Mouse (Mus musculus) liver, embryonic 14.5 days (tissue): ENCODE measurements around the gene Gse1. TPM values are rescaled to one million over a fixed set of nuclear protein-coding genes. Genes with fewer than 3 reads are reported as not detected.

Source experiments
- ATAC-seq: fragments of 200-750 bp; cut with Nextera tagmentation; 2 replicates; pipeline ENCODE4 v1.8.0; 2017; ENCODE audit warnings: moderate number of reproducible peaks, mild to moderate bottlenecking, moderate library complexity; ENCODE audit not compliant: insufficient read depth
- DNase-seq, 3 experiments: peaks; one replicate each; pipeline ENCODE4 v3.0.0-alpha.2; 2012 to 2013; ENCODE audit warnings: low read depth in 3 of 3, low spot score in 3 of 3
- H3K27ac ChIP-seq: fragments of 300-500 bp; sonication (generic); 2 replicates; pipeline ENCODE4 v1.5.1; 2014; ENCODE audit warnings: moderate library complexity, mild to moderate bottlenecking, control low read depth, inconsistent platforms
- H3K27me3 ChIP-seq: fragments of 300-500 bp; sonication (generic); 2 replicates; pipeline ENCODE4 v1.6.1; 2014; ENCODE audit warnings: mild to moderate bottlenecking, low read length, moderate library complexity; ENCODE audit not compliant: control insufficient read depth, insufficient read depth
- H3K36me3 ChIP-seq: fragments of 300-500 bp; sonication (generic); replicated peaks from 2 replicates; pipeline ENCODE4 v1.6.1; 2014; ENCODE audit warnings: low read depth; ENCODE audit not compliant: control insufficient read depth, insufficient read depth
- H3K4me1 ChIP-seq, 2 experiments: fragments of 200-500 bp in 1 of 2; fragments of 300-500 bp in 1 of 2; sonication (generic) in 1 of 2; replicated peaks; 2 replicates each; pipeline ENCODE4 v1.6.1; 2012 to 2014; ENCODE audit warnings: antibody characterized with exemption in 1 of 2, inconsistent platforms in 1 of 2, low read length in 1 of 2; ENCODE audit not compliant: control insufficient read depth in 2 of 2, insufficient read depth in 2 of 2
- H3K4me2 ChIP-seq: fragments of 300-500 bp; sonication (generic); 2 replicates; pipeline ENCODE4 v1.6.1; 2014; ENCODE audit warnings: low read depth, mild to moderate bottlenecking, control low read depth, moderate library complexity
- H3K4me3 ChIP-seq, 2 experiments: fragments of 200-500 bp in 1 of 2; fragments of 300-500 bp in 1 of 2; sonication (generic) in 1 of 2; 2 replicates each; pipeline ENCODE4 v1.5.1; 2012 to 2014; ENCODE audit warnings: low read depth in 2 of 2, low read length in 2 of 2, mild to moderate bottlenecking in 2 of 2, control low read depth in 1 of 2, inconsistent platforms in 1 of 2, moderate library complexity in 1 of 2; ENCODE audit not compliant: insufficient read depth in 1 of 2
- H3K9ac ChIP-seq: fragments of 300-500 bp; sonication (generic); replicated peaks from 2 replicates; pipeline ENCODE4 v1.6.1; 2014; ENCODE audit warnings: mild to moderate bottlenecking, control low read depth, moderate library complexity
- H3K9me3 ChIP-seq: fragments of 300-500 bp; sonication (generic); 2 replicates; pipeline ENCODE4 v1.6.1; 2016; ENCODE audit warnings: low read length, mixed read lengths; ENCODE audit not compliant: control insufficient read depth
- CTCF ChIP-seq: IDR thresholded peaks from 2 replicates; pipeline ENCODE4 v1.5.1; 2016; ENCODE audit warnings: antibody characterized with exemption, low read depth, control low read depth
- EP300 ChIP-seq: IDR thresholded peaks from 2 replicates; pipeline ENCODE4 v1.6.1; 2016; ENCODE audit warnings: antibody characterized with exemption, low read depth
- WGBS: fragments of 180-500 bp; shearing (Covaris S2); extraction: QIAGEN DNeasy Blood & Tissue Kit; methylation state at CpG from one replicate; pipeline ENCODE4 v1.1.7; 2014; ENCODE audit not compliant: insufficient replicate concordance; 5-methylcytosine and 5-hydroxymethylcytosine counted together
- polyA plus RNA-seq, 2 experiments: library from polyadenylated mRNA; depleted of rRNA in 1 of 2; stranded (reverse) in 1 of 2; unstranded in 1 of 2; fragments of >200 nt; fragmentation: Nextera tagmentation in 1 of 2; extraction: Ambion mirVana in 1 of 2; gene quantifications; 2 replicates each; pipeline versions ENCODE4 v1.2.1 to v1.2.3; 2012 to 2014

The Gse1 gene
- polyA plus RNA-seq, 2 experiments: 11.4 to 14.9 TPM

DNA sequence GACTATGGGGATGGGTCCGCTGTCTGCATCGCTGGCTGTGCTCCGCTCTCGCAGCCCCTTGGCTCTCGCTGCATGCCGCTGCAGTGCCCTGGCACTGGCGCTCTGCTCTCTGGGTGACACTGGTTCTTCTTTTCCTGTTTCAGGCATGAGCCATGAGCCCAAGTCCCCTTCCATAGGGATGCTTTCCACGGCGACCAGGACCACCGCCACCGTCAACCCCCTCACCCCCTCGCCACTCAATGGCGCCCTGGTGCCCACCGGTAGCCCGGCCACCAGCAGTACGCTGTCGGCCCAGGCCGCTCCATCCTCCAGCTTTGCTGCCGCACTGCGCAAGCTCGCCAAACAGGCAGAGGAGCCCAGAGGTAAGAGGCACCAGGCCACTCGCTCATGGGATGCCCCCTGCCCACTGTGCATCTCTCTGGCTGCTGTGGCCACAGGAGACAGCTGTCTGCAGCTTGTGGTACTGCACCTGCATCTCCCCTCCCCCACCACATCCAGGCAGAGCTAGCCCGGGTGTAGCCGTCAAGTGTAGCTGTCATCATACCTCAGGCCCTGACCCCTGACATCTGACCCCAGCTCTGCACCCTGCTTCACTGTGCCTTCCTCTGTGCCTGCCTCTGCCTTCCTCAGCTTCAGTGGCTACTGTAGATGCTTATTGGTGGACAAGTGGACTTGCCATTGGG lies 325.3 kb downstream of the Gse1 start:
- WGBS: 86% methylated on average over 24 of the region's 24 CpGs
- Histone ChIP-seq H3K4me1 (peaks cover 4 to 8% of the 10 kb centered on the region in 2 experiments; a peak in 3 of 4 replicates), H3K36me3 (peaks cover 35% of the 10 kb centered on the region), H3K27ac (no peak overlapping the region), H3K9me3 (no peaks in the 10 kb centered on the region), H3K4me3 (no peak overlapping the region), H3K4me2 (no peak overlapping the region), H3K9ac (no peak overlapping the region), H3K27me3 (no peaks in the 10 kb centered on the region)
- no peak for TF ChIP-seq EP300
- peak; percentile 36; the same call in 1 of the 2 replicates for TF ChIP-seq CTCF
- no peak for DNase-seq
- no peak for ATAC-seq

DNA sequence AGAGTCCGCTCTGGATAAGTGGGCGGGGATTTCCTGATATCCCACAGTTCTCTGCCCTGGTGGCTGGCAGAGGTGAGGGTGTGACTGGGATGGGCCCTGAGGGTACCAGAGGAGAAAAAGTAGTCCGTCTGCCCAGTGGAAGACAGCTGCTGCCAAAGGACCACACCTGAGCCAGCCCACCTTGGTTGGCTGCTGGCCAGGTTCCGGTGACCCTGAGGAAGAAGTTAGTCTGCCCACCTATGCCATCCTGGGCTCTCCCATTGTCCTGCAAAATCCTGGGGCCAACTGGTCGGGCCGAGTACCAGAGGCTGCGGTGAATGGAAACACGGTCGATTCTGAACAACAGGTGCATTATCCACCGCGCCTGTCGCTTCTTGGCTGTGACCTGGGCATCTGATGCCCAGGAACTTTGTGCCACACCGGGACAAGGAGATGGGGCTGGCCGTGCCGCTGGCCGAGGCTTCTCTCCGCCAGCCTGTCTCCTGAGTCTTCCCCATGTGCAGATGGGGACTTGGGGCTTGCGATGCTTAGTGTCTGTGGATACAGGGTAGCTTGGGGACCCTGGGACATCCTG lies 326.3 kb downstream of the Gse1 start:
- H3K27ac ChIP-seq: no peak overlapping the region
- no peaks in the 10 kb centered on the region for H3K27me3 ChIP-seq
- WGBS: 89% methylated on average over 18 of the region's 18 CpGs
- no peaks in the 10 kb centered on the region for H3K9me3 ChIP-seq
- no peak for TF ChIP-seq EP300
- TF ChIP-seq CTCF: no peak
- H3K36me3 ChIP-seq: peaks cover 44% of the 10 kb centered on the region
- H3K9ac ChIP-seq: no peak overlapping the region
- H3K4me2 ChIP-seq: no peak overlapping the region
- H3K4me3 ChIP-seq: no peak overlapping the region
- peaks cover 4 to 8% of the 10 kb centered on the region in 2 experiments; a peak in 3 of 4 replicates for H3K4me1 ChIP-seq
- ATAC-seq: no peak
- DNase-seq: no peak

DNA sequence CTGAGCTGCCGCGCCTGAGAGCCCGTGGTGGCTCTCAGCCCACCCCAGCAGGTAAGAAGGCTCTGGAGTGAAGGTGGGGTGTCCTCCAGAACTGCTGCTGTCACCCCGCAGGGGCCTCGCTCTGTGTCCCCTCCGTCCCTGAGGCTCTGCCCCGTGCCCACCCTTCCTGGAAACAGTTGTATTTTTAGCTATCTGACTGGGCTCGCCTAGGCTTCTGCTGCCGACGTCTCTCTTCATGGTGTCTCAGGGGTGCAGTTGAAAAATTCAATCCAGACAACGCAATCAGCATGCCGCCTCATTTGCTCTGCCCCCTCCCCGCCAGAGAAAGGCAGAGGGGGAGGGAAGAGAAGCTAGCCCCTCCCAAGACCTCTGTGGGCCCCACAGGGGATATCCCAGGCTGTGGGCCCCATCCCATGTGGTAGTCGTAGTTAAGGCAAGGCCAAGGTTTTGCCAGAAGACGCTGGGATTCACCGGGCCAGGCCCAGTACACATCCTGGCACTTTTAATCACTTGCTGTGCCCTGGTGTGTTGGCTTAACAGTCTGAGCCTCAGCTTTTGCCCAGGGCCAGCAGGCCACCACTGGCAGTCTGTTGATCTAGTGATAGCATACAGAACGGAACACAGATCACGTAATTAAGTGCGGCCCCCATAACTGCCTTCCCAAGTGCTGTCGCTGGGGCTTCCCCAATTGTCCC lies 328.1 kb downstream of the Gse1 start:
- WGBS: 47% methylated on average over 20 of the region's 20 CpGs
- no peak for ATAC-seq
- no peak overlapping the region for H3K4me2 ChIP-seq
- no peak overlapping the region for H3K4me3 ChIP-seq
- no peaks in the 10 kb centered on the region for H3K27me3 ChIP-seq
- H3K27ac ChIP-seq: no peak overlapping the region
- H3K9ac ChIP-seq: no peak overlapping the region
- no peaks in the 10 kb centered on the region for H3K9me3 ChIP-seq
- no peak for DNase-seq
- peaks cover 4 to 8% of the 10 kb centered on the region in 2 experiments; a peak in 3 of 4 replicates for H3K4me1 ChIP-seq
- peaks cover 52% of the 10 kb centered on the region for H3K36me3 ChIP-seq
- TF ChIP-seq EP300 (no peak), CTCF (no peak)

DNA sequence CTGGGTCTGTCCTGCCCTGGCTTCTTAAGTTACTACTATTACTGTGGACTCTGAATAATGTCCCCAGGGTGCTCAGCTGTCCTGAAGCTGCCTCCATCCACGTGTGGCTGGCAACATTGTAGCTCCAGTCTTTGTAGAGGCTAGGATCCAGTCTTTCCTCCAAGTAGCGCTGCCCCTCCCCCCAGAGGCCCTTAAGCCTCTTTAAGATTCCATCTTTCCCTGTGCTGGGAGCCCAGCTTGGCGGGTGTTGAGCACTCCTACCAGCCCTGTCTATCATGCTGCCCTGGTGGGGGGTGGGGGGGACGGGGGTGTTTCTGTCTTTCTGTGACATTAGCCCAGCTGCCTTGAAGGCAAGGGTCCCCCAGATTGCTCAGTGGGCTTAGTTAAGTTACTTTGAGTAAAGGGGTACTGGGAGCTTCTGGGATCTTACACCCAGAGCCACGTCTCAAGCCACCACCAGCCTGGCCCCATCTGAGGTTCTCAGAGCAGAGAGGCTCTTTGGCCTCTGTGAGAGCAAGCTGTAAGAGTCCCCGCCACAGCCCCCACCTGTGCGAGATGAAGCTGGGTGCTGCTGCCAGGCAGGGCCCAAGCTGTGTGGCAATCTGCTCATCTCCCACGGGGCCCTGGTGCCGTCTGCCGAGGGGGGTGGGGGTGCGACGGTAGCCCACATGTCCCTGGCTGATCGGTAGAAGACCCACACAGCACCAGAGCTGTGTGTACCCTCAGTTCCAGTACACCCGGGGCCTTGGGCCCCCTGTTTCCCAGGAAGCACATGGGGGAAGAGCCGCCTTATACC lies 329.1 kb downstream of the Gse1 start:
- TF ChIP-seq EP300 (no peak), CTCF (no peak)
- no peak for DNase-seq
- H3K9me3 ChIP-seq: no peaks in the 10 kb centered on the region
- no peak overlapping the region for H3K4me3 ChIP-seq
- peaks cover 4 to 8% of the 10 kb centered on the region in 2 experiments; a peak in 3 of 4 replicates for H3K4me1 ChIP-seq
- H3K36me3 ChIP-seq: peaks cover 54% of the 10 kb centered on the region
- ATAC-seq: no peak
- H3K27ac ChIP-seq: no peak overlapping the region
- 66% methylated on average over 15 of the region's 15 CpGs for WGBS
- no peak overlapping the region for H3K4me2 ChIP-seq
- H3K27me3 ChIP-seq: no peaks in the 10 kb centered on the region
- no peak overlapping the region for H3K9ac ChIP-seq
